Mouse (Mus musculus): ENCODE measurements around the gene Rnf214.
A peak's percentile ranks its signal among the peaks of the same experiment; 100 is the strongest.

Rnf214 gene

DNA sequence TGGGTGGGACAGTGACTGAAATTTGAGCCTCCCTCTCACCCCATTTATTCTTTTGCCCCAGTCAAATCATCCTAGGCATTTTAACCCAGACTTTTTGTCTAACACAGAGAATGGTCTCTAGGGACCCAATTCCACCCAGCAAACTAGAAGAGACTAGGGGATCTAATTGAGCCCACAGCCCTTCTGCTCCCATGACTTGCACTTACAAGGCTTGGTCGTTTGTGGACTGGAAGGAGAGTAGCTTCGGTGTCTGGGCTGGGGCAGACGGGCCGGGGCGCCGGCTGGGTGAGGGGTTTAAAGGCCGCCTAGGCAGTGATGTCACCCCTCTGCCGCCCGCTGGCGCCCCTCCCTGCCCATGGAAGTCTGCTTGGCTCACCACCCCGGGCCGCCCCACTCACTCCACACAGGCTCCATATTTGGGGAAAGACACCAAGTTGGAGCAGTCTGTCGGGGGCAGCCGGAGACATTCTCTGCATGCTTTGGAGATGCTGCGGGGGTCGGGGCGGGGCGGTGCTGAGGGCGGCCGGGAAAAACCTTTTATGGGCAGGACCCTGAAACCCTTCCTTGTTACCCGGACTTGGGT, 29.0 kb upstream of the Rnf214 start, which contains the start of gene Tagln:
Gene Tagln, minus strand, starts transcription at position 431 of the 583 bp plus-strand sequence.
- DNase-seq: no peak

DNA sequence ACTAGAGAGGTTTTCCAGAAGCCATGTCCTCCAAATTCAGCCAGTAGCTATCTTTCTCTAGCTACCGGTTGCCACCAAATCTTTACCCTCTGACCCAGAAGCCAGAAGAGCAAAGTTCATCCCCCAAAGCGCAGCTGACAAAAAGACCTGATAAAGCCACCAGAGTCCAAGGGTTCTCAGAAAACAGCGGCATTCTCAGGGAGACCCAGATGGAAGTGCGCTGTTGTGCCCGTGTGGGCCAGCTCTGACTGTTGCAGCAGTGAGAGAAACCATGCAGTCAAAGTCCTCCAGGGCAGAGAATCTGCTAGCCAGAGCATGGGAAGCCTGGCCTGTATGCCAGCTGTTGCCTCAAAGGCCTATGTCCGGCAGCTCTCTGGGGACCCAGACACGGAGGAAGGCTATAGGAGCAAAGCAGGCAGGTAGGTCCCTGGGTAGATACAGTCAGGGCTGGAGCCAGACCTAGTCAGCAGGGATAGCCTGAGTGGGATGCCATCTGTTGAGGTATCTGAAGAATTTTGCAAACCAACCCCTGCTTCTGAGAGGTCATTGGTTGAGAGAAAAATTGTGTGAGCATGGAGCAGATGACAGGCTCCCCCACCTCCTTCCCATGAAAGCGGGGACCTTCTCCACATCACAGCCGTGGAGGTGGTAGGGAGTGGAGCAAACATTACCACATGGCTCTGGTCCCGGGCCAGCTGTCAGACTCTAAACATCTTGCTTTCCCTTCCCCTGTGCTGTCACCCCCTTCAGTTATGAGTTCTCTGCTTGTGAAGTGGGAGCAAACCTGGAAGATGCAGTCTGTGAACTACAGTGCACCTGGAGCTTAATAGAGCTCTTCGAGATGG, 26.1 kb upstream of the Rnf214 start:
- DNase-seq: peak; percentile 32

- no peak for DNase-seq
Measured at GRCm38 (mm10) chr9:45931958-45932357, 25.2 kb upstream of the Rnf214 start.

DNA sequence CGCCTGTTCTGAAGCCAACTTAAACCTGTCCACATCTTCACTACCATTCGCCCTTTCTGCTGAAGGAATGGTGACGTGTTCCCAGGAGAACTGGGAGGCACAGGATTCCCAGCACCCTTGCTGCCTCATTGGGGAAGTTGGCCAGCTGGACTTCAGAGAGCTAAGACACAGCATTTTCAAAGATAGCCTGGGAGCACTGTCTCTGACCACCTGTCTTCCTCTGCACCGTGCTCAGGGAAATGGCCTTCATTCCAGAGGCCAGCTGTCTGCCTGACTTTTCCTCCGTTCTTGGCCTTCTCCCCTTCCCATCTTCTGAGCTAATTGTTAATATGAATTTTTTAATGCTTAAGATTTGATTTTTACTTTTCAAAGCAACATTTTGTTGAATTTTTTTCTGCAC, 22.6 kb upstream of the Rnf214 start:
- no peak for DNase-seq

- no peak for DNase-seq
Measured at GRCm38 (mm10) chr9:45919895-45920294, 13.2 kb upstream of the Rnf214 start.

DNA sequence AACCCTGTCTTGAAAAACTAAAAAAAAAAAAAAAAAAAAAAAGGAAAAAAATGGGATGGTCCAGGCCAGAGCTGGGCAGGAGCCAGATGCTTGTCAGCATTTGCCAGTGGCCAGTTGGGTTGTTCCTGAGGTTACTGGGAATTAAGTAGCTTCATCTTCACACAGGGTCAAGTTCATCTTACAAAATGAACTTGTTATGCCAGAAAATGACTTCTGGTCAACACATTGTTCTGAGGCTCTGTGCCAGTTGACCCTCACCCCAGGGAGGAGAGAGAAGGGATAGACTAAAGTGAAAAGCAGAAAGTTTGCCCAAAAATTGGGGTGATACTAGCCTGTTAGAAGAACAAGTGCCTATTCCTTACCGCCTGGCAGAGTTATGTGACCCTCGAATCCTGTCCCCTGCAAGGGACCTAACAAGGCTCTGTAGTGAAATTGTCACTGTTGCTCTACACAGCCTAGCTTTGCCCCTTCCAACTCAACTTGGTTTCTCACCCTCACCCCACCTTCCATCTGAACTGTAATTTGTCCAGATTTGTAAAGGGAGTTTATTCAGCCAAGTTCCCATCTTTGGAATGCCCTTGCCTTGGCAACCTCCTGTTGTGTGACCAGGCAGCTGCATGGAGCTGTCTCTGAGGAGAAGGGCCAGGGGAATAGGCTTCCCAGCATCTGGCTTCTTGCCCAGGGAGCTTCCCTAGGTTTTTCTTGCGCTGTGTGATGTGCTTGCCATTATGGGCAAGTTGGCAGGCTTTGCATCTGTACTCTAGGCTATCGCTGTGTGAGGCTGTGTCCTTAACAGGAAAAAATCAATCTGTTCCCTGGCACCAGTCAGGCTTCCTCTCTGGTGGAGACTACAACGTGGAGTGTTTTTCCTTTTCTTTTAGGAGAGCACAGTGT, 10.6 kb upstream of the Rnf214 start:
- DNase-seq: no peak

GRCm38 (mm10) chr9:45915659-45916058, 8.9 kb upstream of the Rnf214 start:
- no peak for DNase-seq

DNA sequence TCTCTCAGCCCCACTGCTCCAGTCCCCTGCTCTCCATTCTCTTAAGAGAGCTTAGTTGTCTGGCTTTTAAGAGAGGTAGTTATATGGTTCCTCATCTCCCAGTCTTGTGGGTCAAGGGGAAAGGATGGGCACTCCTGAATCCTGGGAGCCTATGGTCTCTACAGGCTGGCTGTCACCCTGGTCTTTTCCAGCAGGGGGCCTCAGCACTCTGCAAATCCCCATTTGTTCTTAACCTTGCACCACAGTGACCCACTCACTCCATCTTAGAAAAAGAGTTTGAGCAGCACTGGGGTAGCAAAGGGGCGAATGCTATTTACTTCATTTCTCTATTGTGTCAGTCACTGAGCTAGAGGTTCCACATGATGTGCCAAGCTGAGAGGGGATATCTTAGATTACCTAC, 5.0 kb upstream of the Rnf214 start:
- peak; percentile 65 for DNase-seq

DNA sequence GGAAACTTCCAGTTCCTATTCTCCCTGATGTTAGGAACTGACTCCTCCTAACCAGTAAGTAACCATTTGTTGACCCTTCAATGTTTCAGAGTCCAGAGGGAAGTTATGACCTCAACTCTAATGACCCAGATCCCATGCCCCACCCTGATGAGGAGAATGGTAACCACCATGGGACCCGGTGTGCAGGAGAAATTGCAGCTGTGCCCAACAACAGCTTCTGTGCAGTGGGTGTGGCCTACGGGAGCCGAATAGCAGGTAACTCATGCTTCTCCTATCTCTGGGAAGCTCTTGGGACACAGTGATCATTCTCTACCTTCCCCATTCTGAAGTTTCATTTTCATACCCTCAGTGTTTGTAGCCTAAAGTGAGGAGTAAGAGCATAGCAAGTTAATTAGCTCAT, 4.3 kb upstream of the Rnf214 start:
- DNase-seq: no peak

GRCm38 (mm10) chr9:45907078-45907428, 342 bp upstream of the Rnf214 start:
- DNase-seq: no peak

DNA sequence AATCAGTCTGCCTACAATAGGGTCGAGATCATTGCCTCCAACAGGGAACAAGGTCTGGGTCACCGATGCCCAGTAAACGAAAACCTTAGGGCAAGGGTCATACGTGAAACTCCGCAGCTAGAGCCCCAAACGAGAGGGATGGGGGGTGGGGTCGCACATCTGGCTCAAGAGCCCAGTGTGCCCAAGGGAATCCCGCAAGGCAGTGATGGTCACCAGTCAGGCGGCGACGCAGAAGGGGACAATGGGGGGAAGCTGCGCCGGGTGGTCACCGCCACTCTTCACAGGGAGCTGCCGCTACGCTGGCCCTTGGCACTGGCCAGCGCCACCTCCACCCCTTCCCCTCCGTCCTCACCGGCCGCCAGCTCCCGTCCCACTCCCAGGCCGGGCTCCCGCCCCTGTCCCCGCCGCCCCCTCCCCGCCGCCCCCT, 887 bp downstream of the Rnf214 start:
- no peak for DNase-seq

DNA sequence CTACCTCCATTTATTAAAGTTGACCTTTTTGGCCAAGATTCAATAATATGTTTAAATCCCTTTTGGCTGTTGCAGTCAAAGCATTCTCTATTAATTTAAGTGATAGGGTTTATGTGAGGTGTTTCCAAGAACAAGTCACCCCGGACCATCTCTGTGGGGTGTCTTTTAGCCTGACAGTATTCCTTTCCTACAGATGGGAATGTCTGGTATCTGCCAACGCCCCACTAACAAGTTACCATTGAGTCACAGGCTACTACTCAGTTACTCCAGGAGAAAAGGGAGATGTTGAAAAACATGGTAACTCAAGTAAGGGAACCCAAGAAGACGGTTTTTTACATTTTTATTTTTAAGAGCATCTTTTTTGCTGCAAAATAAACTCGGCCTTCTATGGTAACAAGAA, 1.5 kb downstream of the Rnf214 start:
- DNase-seq: no peak

- no peak for DNase-seq
Measured at GRCm38 (mm10) chr9:45893681-45894080, 13.0 kb downstream of the Rnf214 start.

DNA sequence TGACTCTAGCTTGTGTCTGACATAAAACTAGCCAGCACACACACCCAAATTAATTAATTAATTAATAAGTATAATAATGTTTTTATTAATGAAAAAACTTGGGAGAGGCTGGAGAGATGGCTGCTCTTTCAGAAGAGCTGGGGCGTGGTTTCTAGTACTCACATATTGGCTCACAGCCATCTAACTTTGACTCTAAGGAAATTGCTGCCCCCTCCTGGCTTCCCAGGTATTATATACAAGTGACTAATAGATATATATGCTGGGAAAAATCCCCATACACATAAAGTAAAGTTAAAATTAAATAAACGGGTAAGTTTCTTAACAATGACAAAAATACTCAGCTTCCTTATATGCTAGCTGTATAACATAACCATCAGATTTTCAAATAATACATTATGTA, 28.8 kb downstream of the Rnf214 start:
- DNase-seq: peak; percentile 41

DNA sequence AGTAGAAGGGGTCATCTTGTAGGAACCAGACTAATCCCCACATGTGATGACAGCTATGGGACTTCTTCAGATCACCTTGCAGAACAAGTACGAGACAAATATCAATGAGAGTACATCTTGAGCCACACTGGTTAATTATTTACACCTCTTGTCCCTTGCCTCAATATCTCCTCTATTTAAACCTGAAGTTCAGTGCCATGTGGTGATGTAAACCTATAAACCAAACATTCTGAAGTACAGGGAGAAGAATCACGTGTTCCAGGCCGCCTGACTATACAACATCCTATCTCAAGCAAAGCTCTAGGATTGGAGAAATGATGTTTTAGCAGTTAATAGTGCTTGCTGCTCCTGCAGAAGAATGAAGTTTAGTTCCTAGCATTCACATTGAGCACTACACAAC, 36.4 kb downstream of the Rnf214 start:
- no peak for DNase-seq

GRCm38 (mm10) chr9:45869181-45869580, 37.5 kb downstream of the Rnf214 start:
- DNase-seq: no peak

DNA sequence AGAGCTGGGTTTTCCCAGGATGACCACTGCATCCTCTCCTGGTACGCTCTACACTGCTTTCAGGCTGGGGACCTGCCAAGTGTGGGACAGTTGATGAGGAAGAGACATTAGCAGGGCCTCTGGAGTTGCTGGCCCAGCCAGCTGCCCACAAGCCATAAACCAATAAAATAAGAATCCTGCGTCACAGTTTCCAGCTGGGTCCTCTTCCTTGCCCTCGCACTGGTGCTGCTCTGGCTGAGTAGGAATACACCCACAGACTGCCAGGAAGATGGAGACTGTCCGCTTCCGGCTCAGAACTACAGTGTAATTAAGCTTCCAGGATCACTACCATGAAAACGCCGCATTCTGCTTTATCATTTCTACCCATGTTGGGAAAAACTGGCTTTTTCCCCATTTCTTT, 44.9 kb downstream of the Rnf214 start:
- no peak for DNase-seq

GRCm38 (mm10) chr9:45859364-45859763, 47.3 kb downstream of the Rnf214 start:
- no peak for DNase-seq

DNA sequence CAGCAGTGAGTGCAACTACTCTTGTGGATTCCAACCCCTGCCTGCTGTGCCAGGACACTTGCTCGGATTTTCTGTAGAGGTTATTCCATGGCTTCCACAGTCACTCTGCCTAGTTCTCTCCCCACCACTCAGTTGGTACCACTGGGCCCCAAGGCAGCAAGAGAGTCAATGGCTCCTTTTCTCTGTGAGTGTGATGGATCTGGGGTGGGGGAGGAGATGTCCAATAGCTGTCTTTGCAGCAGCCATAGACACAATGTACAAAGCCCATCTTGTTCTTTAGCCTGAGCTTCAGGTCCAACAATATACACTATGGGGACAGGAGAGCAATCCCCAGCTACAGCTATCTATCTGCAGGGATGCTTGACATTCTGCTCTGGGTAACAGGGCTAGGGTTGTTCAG, 52.6 kb downstream of the Rnf214 start:
- DNase-seq: no peak

DNA sequence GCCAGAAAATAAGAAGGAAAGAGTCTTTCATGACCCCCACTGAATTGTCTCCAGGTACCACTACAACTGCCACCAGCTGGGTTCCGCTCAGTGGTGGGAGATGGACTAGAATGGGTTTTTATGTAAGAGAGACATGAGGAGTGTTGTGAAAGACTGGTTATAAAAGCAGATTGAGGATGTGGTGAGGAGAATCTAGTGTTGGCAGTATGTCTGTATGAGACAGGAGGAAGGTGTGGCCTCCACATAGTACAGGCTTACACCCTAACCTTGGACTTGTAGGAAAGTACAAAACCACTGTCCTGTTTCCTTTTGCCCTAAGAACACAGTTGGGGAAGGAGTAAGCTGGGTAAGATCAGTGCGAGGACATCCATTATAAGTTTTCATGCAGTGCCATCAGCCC, 53.0 kb downstream of the Rnf214 start:
- no peak for DNase-seq

GRCm38 (mm10) chr9:45851776-45852175, 54.9 kb downstream of the Rnf214 start:
- no peak for DNase-seq

GRCm38 (mm10) chr9:45851330-45851729, 55.4 kb downstream of the Rnf214 start:
- DNase-seq: no peak

DNA sequence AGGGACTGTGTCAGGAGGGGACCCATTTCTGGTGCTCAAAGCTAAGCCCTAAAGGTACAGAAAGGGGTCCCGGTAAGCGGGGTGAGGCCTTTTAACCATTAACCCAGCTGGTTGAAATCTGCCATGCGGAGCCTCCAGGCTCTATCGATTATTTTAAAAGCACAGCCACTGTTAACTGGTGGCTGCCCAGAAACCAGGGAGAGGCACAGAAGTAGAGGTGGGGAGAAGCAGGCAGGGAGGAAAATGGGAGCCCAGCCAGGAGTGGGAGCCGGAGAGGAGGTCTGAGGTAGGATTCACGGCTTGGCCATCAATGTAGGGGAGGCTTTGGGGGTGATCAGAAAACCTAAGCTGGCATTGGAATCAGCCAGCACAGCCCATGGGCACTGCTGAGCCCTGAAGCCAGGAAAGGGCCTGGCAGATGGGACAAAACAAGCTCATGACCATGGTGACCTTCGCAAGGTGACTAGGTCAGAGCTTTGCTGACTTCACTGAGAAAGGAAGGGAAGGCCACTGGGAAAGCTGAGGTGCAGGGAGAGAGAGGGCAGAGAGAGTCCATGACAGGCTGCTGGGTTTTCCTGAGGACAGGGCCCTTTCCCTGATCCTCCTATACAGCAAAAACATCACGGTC, 56.1 kb downstream of the Rnf214 start:
- DNase-seq: no peak

All from thymus, postnatal 14 days (tissue).